Mouse (Mus musculus) liver, adult 2 months (tissue): Measurements from ENCODE around the gene Spata18.

Source experiments
- CTCF ChIP-seq: fragments of 200-500 bp; IDR thresholded peaks from 2 replicates; pipeline ENCODE4 v1.5.1; 2011; ENCODE audit warnings: low read depth, low read length, control low read depth
- POLR2A ChIP-seq: fragments of 200-500 bp; IDR thresholded peaks from 2 replicates; pipeline ENCODE4 v1.6.1; 2011; ENCODE audit warnings: low read length, control low read depth; ENCODE audit not compliant: insufficient read depth; ENCODE audit errors: extremely low read depth

GRCm38 (mm10) chr5:73704263-73704662 lies 53.1 kb downstream of the Spata18 start:
- TF ChIP-seq CTCF (no peak), POLR2A (no peak)
